Mouse (Mus musculus) myocyte (in vitro differentiated cells): ENCODE data around the gene Zfp598. TPM values are rescaled to one million over a fixed set of nuclear protein-coding genes. Genes with fewer than 3 reads are reported as not detected.
A peak's percentile ranks its signal among the peaks of the same experiment; 100 is the strongest.

Experiments used
- H3K27me3 ChIP-seq: one replicate; pipeline ENCODE4 v1.6.1; 2011; ENCODE audit not compliant: control insufficient read depth, insufficient read depth, insufficient read length
- H3K36me3 ChIP-seq: one replicate; pipeline ENCODE4 v1.6.1; 2011; ENCODE audit not compliant: control insufficient read depth, insufficient read depth
- H3K4me2 ChIP-seq: one replicate; pipeline ENCODE4 v1.6.1; 2011; ENCODE audit warnings: low read depth, control low read depth
- H3K4me3 ChIP-seq: one replicate; pipeline ENCODE4 v1.5.1; 2011; ENCODE audit warnings: mild to moderate bottlenecking, control low read depth, moderate library complexity
- H3K79me2 ChIP-seq: one replicate; pipeline ENCODE4 v1.6.1; 2011; ENCODE audit not compliant: control insufficient read depth, insufficient read depth
- H3ac ChIP-seq: one replicate; pipeline ENCODE4 v1.6.1; 2011; ENCODE audit not compliant: control insufficient read depth, insufficient read length
- CEBPB ChIP-seq: IDR thresholded peaks from 2 replicates; pipeline ENCODE4 v1.6.1; 2011; ENCODE audit warnings: mild to moderate bottlenecking, moderate library complexity; ENCODE audit not compliant: poor library complexity, insufficient read depth, severe bottlenecking
- E2F4 ChIP-seq: IDR thresholded peaks from one replicate; pipeline ENCODE4 v1.6.1; 2011; ENCODE audit warnings: mild to moderate bottlenecking, control low read depth, moderate library complexity; ENCODE audit not compliant: insufficient read depth
- MAX ChIP-seq: IDR thresholded peaks from one replicate; pipeline ENCODE4 v1.6.1; 2011; ENCODE audit warnings: low read depth, mild to moderate bottlenecking, control low read depth
- MYOD1 ChIP-seq, 3 experiments: IDR thresholded peaks; one replicate each; pipeline ENCODE4 v1.6.1; 2011; ENCODE audit warnings: control low read depth in 2 of 3, low read depth in 2 of 3, mild to moderate bottlenecking in 2 of 3, moderate library complexity in 1 of 3; ENCODE audit not compliant: insufficient read length in 2 of 3, control insufficient read depth in 1 of 3
- MYOG ChIP-seq, 3 experiments: IDR thresholded peaks; one replicate each; pipeline ENCODE4 v1.6.1; 2011; ENCODE audit warnings: control low read depth in 2 of 3, low read depth in 2 of 3, mild to moderate bottlenecking in 2 of 3; ENCODE audit not compliant: insufficient read length in 2 of 3, control insufficient read depth in 1 of 3, insufficient read depth in 1 of 3
- POLR2A ChIP-seq: IDR thresholded peaks from one replicate; pipeline ENCODE4 v1.6.1; 2011; ENCODE audit warnings: low read depth, mild to moderate bottlenecking, control low read depth, moderate library complexity; ENCODE audit not compliant: insufficient read length
- POLR2AphosphoS2 ChIP-seq: IDR thresholded peaks from one replicate; pipeline ENCODE4 v1.6.1; 2011; ENCODE audit warnings: low read depth, control low read depth; ENCODE audit not compliant: insufficient read length
- REST ChIP-seq: IDR thresholded peaks from one replicate; pipeline ENCODE4 v1.6.1; 2011; ENCODE audit warnings: mild to moderate bottlenecking, control low read depth, moderate library complexity; ENCODE audit not compliant: insufficient read depth, insufficient read length
- SRF ChIP-seq: IDR thresholded peaks from one replicate; pipeline ENCODE4 v1.6.1; 2011; ENCODE audit warnings: low read depth; ENCODE audit not compliant: control insufficient read depth, insufficient read length
- TCF12 ChIP-seq: IDR thresholded peaks from one replicate; pipeline ENCODE4 v1.6.1; 2011; ENCODE audit warnings: mild to moderate bottlenecking, control low read depth; ENCODE audit not compliant: poor library complexity, insufficient read depth, severe bottlenecking
- TCF3 ChIP-seq: IDR thresholded peaks from one replicate; pipeline ENCODE4 v1.6.1; 2011; ENCODE audit warnings: low read depth, control low read depth; ENCODE audit not compliant: insufficient read length
- USF1 ChIP-seq: IDR thresholded peaks from one replicate; pipeline ENCODE4 v1.6.1; 2011; ENCODE audit warnings: low read depth, mild to moderate bottlenecking, control low read depth, moderate library complexity
- polyA plus RNA-seq: library from polyadenylated mRNA; unstranded; fragments of >200 nt; fragmentation: generic; extraction: Trizol; gene quantifications from one replicate; pipeline ENCODE4 v1.2.1, GENCODE M21; 2012; ENCODE audit warnings: missing spikeins

Gene Zfp598
- polyA plus RNA-seq, 1 experiment, result 49.7 TPM

- peaks cover 6% of the 10 kb centered on the region for H3K79me2 ChIP-seq
- peak within 1 kb of the TSS; percentile 42 for H3ac ChIP-seq
- no peaks in the 10 kb centered on the region for H3K27me3 ChIP-seq
- peak within 1 kb of the TSS; percentile 77 for H3K4me3 ChIP-seq
- TF ChIP-seq MYOG (IDR thresholded peaks at IDR 0.05; ENCODE audit: control insufficient read depth in 1 of 3, insufficient read depth in 1 of 3, insufficient read length in 2 of 3, low read depth in 2 of 3), result peak in 1 of 3 experiments; percentile 78
- TF ChIP-seq POLR2AphosphoS2, result peak; percentile 79
- TF ChIP-seq SRF, result no peak
- TF ChIP-seq TCF12, result no peak
- peak; percentile 46 for TF ChIP-seq E2F4
- TF ChIP-seq MAX, result no peak
- no peak for TF ChIP-seq REST
- peak; percentile 65 for TF ChIP-seq POLR2A
- TF ChIP-seq CEBPB, result no peak
- TF ChIP-seq USF1, result no peak
- no peak for TF ChIP-seq TCF3
- TF ChIP-seq MYOD1 (IDR thresholded peaks at IDR 0.05; ENCODE audit: control insufficient read depth in 1 of 3, insufficient read length in 2 of 3, low read depth in 2 of 3), result peak in 1 of 3 experiments; percentile 61
- peaks cover 17% of the 10 kb centered on the region for H3K36me3 ChIP-seq
- peak within 1 kb of the TSS; percentile 96 for H3K4me2 ChIP-seq
Measured at GRCm38 (mm10) chr17:24632167-24632812, 37.2 kb upstream of the Zfp598 start, which contains the start of the genes Tsc2 and Nthl1. Gene Tsc2 (minus strand): TSS chr17:24632630. Gene Nthl1 (plus strand): TSS chr17:24632680.

GRCm38 (mm10) chr17:24632813-24633449 is 36.6 kb upstream of the Zfp598 start:
- peak overlapping the region; percentile 77 for H3K4me3 ChIP-seq
- peak overlapping the region; percentile 42 for H3ac ChIP-seq
- H3K79me2 ChIP-seq, result peaks cover 6% of the 10 kb centered on the region
- peak overlapping the region; percentile 85 for H3K4me2 ChIP-seq
- TF ChIP-seq CEBPB (no peak), MYOD1 (IDR thresholded peaks at IDR 0.05; ENCODE audit: control insufficient read depth in 1 of 3, insufficient read length in 2 of 3, low read depth in 2 of 3) (no peak), POLR2AphosphoS2 (no peak)
- no peaks in the 10 kb centered on the region for H3K27me3 ChIP-seq
- H3K36me3 ChIP-seq, result peaks cover 12% of the 10 kb centered on the region

DNA sequence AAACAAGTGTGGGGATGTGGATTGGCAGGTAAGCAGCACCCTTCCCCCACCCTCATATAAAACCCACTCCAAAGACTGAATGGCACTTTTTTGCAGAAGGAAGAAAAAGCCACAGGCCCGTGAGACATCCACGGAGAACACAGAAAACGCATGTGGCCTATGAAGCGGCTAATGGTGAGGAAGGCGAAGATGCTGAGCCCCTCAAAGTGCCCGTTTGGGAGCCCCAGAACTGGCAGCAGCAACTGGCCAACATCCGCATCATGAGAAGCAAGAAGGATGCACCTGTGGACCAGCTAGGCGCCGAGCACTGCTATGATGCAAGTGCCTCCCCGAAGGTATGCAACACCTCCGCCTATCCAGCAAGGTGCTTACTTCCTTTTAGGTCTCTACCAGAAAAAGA is 35.7 kb upstream of the Zfp598 start:
- Histone ChIP-seq H3K79me2 (peaks cover 6% of the 10 kb centered on the region), H3ac (no peak overlapping the region), H3K4me3 (peak overlapping the region; percentile 77), H3K36me3 (peaks cover 3% of the 10 kb centered on the region), H3K27me3 (no peaks in the 10 kb centered on the region), H3K4me2 (no peak overlapping the region)
- TF ChIP-seq MYOG (IDR thresholded peaks at IDR 0.05; ENCODE audit: control insufficient read depth in 1 of 3, insufficient read depth in 1 of 3, insufficient read length in 2 of 3, low read depth in 2 of 3), result no peak
- no peak for TF ChIP-seq REST
- no peak for TF ChIP-seq USF1
- TF ChIP-seq POLR2AphosphoS2, result no peak
- TF ChIP-seq MYOD1 (IDR thresholded peaks at IDR 0.05; ENCODE audit: control insufficient read depth in 1 of 3, insufficient read length in 2 of 3, low read depth in 2 of 3), result no peak
- no peak for TF ChIP-seq TCF12
- no peak for TF ChIP-seq CEBPB
- no peak for TF ChIP-seq SRF
- no peak for TF ChIP-seq E2F4
- no peak for TF ChIP-seq POLR2A
- no peak for TF ChIP-seq TCF3
- no peak for TF ChIP-seq MAX

- H3K4me2 ChIP-seq, result no peak overlapping the region
- no peaks in the 10 kb centered on the region for H3K36me3 ChIP-seq
- H3K27me3 ChIP-seq, result no peaks in the 10 kb centered on the region
- H3K4me3 ChIP-seq, result no peak overlapping the region
- no peak for TF ChIP-seq MYOD1 (IDR thresholded peaks at IDR 0.05; ENCODE audit: control insufficient read depth in 1 of 3, insufficient read length in 2 of 3, low read depth in 2 of 3)
- TF ChIP-seq MYOG (IDR thresholded peaks at IDR 0.05; ENCODE audit: control insufficient read depth in 1 of 3, insufficient read depth in 1 of 3, insufficient read length in 2 of 3, low read depth in 2 of 3), result no peak
- no peak for TF ChIP-seq CEBPB
- no peak for TF ChIP-seq USF1
- no peak for TF ChIP-seq POLR2A
- TF ChIP-seq TCF12, result no peak
- no peak for TF ChIP-seq REST
- H3K79me2 ChIP-seq, result peaks cover 6% of the 10 kb centered on the region
- no peak overlapping the region for H3ac ChIP-seq
Measured at GRCm38 (mm10) chr17:24635024-24635423, 34.5 kb upstream of the Zfp598 start.

- Histone ChIP-seq H3K79me2 (peaks cover 6% of the 10 kb centered on the region), H3K4me3 (no peak overlapping the region), H3K27me3 (no peaks in the 10 kb centered on the region), H3ac (no peak overlapping the region), H3K36me3 (no peaks in the 10 kb centered on the region), H3K4me2 (no peak overlapping the region)
- TF ChIP-seq CEBPB (no peak), REST (no peak), SRF (no peak), E2F4 (no peak), TCF3 (no peak), USF1 (no peak), MAX (no peak), POLR2A (no peak)
Measured at GRCm38 (mm10) chr17:24635694-24636093, 33.8 kb upstream of the Zfp598 start.
